Mouse (Mus musculus) lung, postnatal 0 days (tissue): ENCODE results near the gene Aptx. TPM values are rescaled to one million over a fixed set of nuclear protein-coding genes. Genes with fewer than 3 reads are reported as not detected.
A peak's percentile ranks its signal among the peaks of the same experiment; 100 is the strongest.

Source experiments
- ATAC-seq: fragments of 200-750 bp; cut with Nextera tagmentation; 2 replicates; pipeline ENCODE4 v1.8.0; 2017; ENCODE audit warnings: moderate library complexity
- DNase-seq: peaks from one replicate; pipeline ENCODE4 v3.0.0-alpha.2; 2016; ENCODE audit warnings: low spot score
- H3K27ac ChIP-seq: fragments of 300-500 bp; sonication (generic); 2 replicates; pipeline ENCODE4 v1.5.1; 2014; ENCODE audit warnings: antibody characterized with exemption, mild to moderate bottlenecking, low read length, mixed read lengths
- H3K27me3 ChIP-seq: fragments of 300-500 bp; sonication (generic); replicated peaks from 2 replicates; pipeline ENCODE4 v1.6.1; 2014; ENCODE audit warnings: low read length, mixed read lengths; ENCODE audit not compliant: insufficient read depth
- H3K36me3 ChIP-seq: fragments of 300-500 bp; sonication (generic); 2 replicates; pipeline ENCODE4 v1.6.1; 2014; ENCODE audit warnings: low read length, mixed read lengths; ENCODE audit not compliant: insufficient read depth
- H3K4me1 ChIP-seq: fragments of 300-500 bp; sonication (generic); 2 replicates; pipeline ENCODE4 v1.6.1; 2014; ENCODE audit warnings: antibody characterized with exemption, low read depth, low read length, mixed read lengths; ENCODE audit not compliant: insufficient read depth
- H3K4me2 ChIP-seq: fragments of 300-500 bp; sonication (generic); replicated peaks from 2 replicates; pipeline ENCODE4 v1.6.1; 2014; ENCODE audit warnings: low read depth, mild to moderate bottlenecking, low read length, moderate library complexity, mixed read lengths
- H3K4me3 ChIP-seq: fragments of 300-500 bp; sonication (generic); 2 replicates; pipeline ENCODE4 v1.5.1; 2014; ENCODE audit warnings: low read depth, low read length
- H3K9ac ChIP-seq: fragments of 300-500 bp; sonication (generic); replicated peaks from 2 replicates; pipeline ENCODE4 v1.6.1; 2014; ENCODE audit warnings: low read depth, mild to moderate bottlenecking
- H3K9me3 ChIP-seq: fragments of 300-500 bp; sonication (generic); 2 replicates; pipeline ENCODE4 v1.6.1; 2016; ENCODE audit warnings: low read length, mixed read lengths
- CTCF ChIP-seq: IDR thresholded peaks from 2 replicates; pipeline ENCODE4 v1.5.1; 2016; ENCODE audit warnings: antibody characterized with exemption, mild to moderate bottlenecking
- EP300 ChIP-seq: IDR thresholded peaks from 2 replicates; pipeline ENCODE4 v1.6.1; 2016; ENCODE audit warnings: antibody characterized with exemption, mild to moderate bottlenecking, control low read depth
- WGBS: fragments of 180-500 bp; shearing (Covaris S2); extraction: QIAGEN DNeasy Blood & Tissue Kit; methylation state at CpG from one replicate; pipeline ENCODE4 v1.1.7; 2014; 5-methylcytosine and 5-hydroxymethylcytosine counted together
- polyA plus RNA-seq: library from polyadenylated mRNA; unstranded; fragments of >200 nt; fragmentation: Nextera tagmentation; extraction: Ambion mirVana; gene quantifications from 2 replicates; pipeline ENCODE4 v1.2.1, GENCODE M21; 2015

The Aptx gene
- polyA plus RNA-seq, 1 experiment from 2014 or later, result 19.5 TPM

DNA sequence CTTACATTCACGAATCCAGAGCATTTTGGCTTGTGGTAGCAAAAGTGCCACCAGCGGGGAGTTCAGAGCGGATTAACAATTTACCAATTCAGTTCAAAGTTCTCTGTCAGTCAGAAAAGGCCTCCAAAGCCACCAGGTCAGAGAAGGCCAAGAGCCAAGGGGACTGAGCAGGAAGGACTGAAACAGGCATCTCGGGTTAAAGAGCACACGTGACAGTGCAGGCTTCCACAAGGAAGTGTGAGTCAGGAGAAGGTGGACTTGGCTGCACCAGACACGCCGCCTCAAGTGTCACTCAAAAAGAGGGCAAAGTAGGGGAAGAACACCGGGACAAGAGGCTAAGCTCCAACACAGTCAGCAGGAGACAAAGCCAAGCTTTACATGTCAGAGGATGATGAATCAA lies 2.8 kb downstream of the Aptx start:
- no peak overlapping the region for H3K27ac ChIP-seq
- H3K4me1 ChIP-seq, result peaks cover 12% of the 10 kb centered on the region; the same call in 1 of the 2 replicates
- H3K4me3 ChIP-seq, result no peak overlapping the region
- DNase-seq (peak; percentile 76), ATAC-seq (peak; percentile 7; the same call in 1 of the 2 replicates)
- H3K9ac ChIP-seq, result no peak overlapping the region
- H3K4me2 ChIP-seq, result no peak overlapping the region
- peaks cover 4% of the 10 kb centered on the region; the same call in 1 of the 2 replicates for H3K36me3 ChIP-seq
- WGBS, result 65% methylated on average over 8 of the region's 8 CpGs
- H3K27me3 ChIP-seq, result no peaks in the 10 kb centered on the region
- TF ChIP-seq CTCF, result no peak
- H3K9me3 ChIP-seq, result no peaks in the 10 kb centered on the region

- peaks cover 17% of the 10 kb centered on the region; the same call in 1 of the 2 replicates for H3K36me3 ChIP-seq
- ATAC-seq (no peak), DNase-seq (no peak)
- H3K9me3 ChIP-seq, result no peaks in the 10 kb centered on the region
- H3K4me2 ChIP-seq, result no peak overlapping the region
- H3K4me3 ChIP-seq, result no peak overlapping the region
- no peak overlapping the region for H3K27ac ChIP-seq
- TF ChIP-seq EP300 (no peak), CTCF (no peak)
- H3K9ac ChIP-seq, result no peak overlapping the region
- peaks cover 2% of the 10 kb centered on the region; the same call in 1 of the 2 replicates for H3K4me1 ChIP-seq
- WGBS, result 78% methylated on average over 7 of the region's 7 CpGs
- no peaks in the 10 kb centered on the region for H3K27me3 ChIP-seq
Measured at GRCm38 (mm10) chr4:40697059-40697458, 5.9 kb downstream of the Aptx start.

DNA sequence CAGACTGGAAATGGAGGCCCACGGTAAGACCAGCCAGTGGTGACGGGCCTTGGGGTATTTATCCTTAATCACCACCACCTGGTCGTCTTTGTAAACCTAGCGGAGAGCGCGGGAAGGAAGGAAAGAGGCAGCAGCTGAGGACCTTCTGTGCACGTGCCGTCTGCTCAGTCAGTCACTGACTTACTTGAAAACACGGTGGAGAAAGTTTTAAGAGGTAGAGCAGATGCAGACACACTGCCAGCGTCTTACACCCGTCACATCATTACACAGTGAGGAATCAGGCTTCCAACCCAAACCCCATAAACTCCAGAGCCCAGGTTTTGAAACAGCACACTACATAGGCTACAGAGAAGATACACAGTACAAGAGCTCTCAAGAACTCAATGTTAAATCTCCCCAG lies 11.9 kb downstream of the Aptx start:
- TF ChIP-seq CTCF, result no peak
- no peak for TF ChIP-seq EP300
- DNase-seq (no peak), ATAC-seq (no peak)
- no peak overlapping the region for H3K4me2 ChIP-seq
- H3K4me3 ChIP-seq, result no peak overlapping the region
- H3K36me3 ChIP-seq, result peaks cover 24% of the 10 kb centered on the region
- H3K27ac ChIP-seq, result no peak overlapping the region
- no peaks in the 10 kb centered on the region for H3K4me1 ChIP-seq
- WGBS, result 92% methylated on average over 11 of the region's 11 CpGs
- no peaks in the 10 kb centered on the region for H3K9me3 ChIP-seq
- H3K9ac ChIP-seq, result no peak overlapping the region
- H3K27me3 ChIP-seq, result no peaks in the 10 kb centered on the region

- H3K9me3 ChIP-seq, result no peaks in the 10 kb centered on the region
- H3K27me3 ChIP-seq, result no peaks in the 10 kb centered on the region
- H3K4me3 ChIP-seq, result no peak overlapping the region
- H3K9ac ChIP-seq, result no peak overlapping the region
- no peak overlapping the region for H3K4me2 ChIP-seq
- DNase-seq, result no peak
- no peaks in the 10 kb centered on the region for H3K4me1 ChIP-seq
- no peak for ATAC-seq
- whole genome bisulfite sequencing, result 72% methylated on average over 2 of the region's 2 CpGs
- H3K36me3 ChIP-seq, result 0 out of 2 replicates have a peak, but pooled peaks cover 7% of the 10 kb centered on the region
- no peak overlapping the region for H3K27ac ChIP-seq
- TF ChIP-seq EP300 (no peak), CTCF (no peak)
Measured at GRCm38 (mm10) chr4:40683306-40683705, 19.7 kb downstream of the Aptx start.

- H3K4me2 ChIP-seq, result no peak overlapping the region
- no peaks in the 10 kb centered on the region for H3K4me1 ChIP-seq
- DNase-seq (no peak), ATAC-seq (no peak)
- WGBS, result 86% methylated on average over 5 of the region's 5 CpGs
- no peak overlapping the region for H3K9ac ChIP-seq
- H3K27me3 ChIP-seq, result no peaks in the 10 kb centered on the region
- H3K36me3 ChIP-seq, result 0 out of 2 replicates have a peak, but pooled peaks cover 7% of the 10 kb centered on the region
- no peak overlapping the region for H3K4me3 ChIP-seq
- no peak for TF ChIP-seq CTCF
- TF ChIP-seq EP300, result no peak
- H3K9me3 ChIP-seq, result no peaks in the 10 kb centered on the region
- no peak overlapping the region for H3K27ac ChIP-seq
Measured at GRCm38 (mm10) chr4:40682359-40682758, 20.6 kb downstream of the Aptx start.

- H3K4me2 ChIP-seq, result no peak overlapping the region
- ATAC-seq (no peak), DNase-seq (peak; percentile 65)
- H3K27me3 ChIP-seq, result no peaks in the 10 kb centered on the region
- 12% methylated on average over 3 of the region's 3 CpGs for WGBS
- H3K36me3 ChIP-seq, result 0 out of 2 replicates have a peak, but pooled peaks cover 6% of the 10 kb centered on the region
- no peak overlapping the region for H3K9ac ChIP-seq
- no peaks in the 10 kb centered on the region for H3K9me3 ChIP-seq
- H3K4me1 ChIP-seq, result no peaks in the 10 kb centered on the region
- no peak overlapping the region for H3K27ac ChIP-seq
- TF ChIP-seq EP300, result no peak
- peak; percentile 72 for TF ChIP-seq CTCF
- no peak overlapping the region for H3K4me3 ChIP-seq
Measured at GRCm38 (mm10) chr4:40681908-40682307, 21.1 kb downstream of the Aptx start.
